Mouse (Mus musculus) bone marrow macrophage, adult 2 months (primary cell): Measurements from ENCODE around the gene Gja5.

Experiments used
- CTCF ChIP-seq: IDR thresholded peaks from 2 replicates; pipeline ENCODE4 v1.5.1; 2012; ENCODE audit warnings: low read depth, mild to moderate bottlenecking, low read length, moderate library complexity
- POLR2A ChIP-seq: IDR thresholded peaks from 2 replicates; pipeline ENCODE4 v1.6.1; 2012; ENCODE audit warnings: mild to moderate bottlenecking, low read depth, low read length, borderline replicate concordance

DNA sequence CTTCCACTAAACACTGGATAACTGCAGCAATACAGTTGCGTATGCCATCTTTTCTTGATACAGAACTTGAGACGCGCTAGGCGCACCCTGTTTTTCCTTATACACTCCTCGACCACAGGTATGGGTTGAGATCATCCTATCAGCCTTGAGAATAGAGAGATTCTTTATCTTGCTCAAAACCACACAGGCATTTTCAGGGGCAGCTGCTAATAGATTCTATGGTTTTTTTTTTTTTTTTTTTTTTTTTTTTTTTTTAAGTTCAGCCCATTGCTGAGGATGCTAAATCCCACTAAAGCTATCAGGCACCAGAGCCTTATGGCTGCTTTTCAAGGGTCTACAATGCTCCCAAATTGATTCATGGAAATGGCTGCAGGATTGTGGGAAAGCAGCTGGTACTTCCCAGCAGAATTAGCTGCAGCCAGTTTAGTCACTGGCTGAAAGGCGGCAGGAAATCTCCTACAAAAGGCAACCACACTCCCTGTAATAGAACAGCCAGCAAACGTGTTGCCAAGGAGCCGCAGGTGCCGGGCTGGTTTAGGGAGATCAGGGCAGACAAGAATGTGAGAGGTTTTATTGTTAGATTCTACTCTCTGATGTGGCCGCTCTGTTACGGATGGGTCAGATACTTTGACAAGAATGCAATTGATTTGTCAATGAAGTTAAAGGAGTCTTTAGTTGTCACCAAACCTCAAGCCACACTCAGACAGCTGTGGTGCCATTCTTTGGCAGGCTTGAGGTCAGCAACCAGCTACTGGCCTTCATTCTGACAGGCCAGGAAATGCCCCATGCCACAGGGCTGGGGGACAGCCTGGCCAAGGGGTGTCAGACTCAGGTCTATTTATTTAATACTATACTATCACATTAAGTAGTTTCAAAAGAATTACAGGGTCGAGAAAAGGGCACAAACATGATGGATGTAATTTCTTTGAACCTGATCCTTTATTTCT, 58.9 kb downstream of the Gja5 start:
- TF ChIP-seq CTCF = no peak
- TF ChIP-seq POLR2A = no peak
